Mouse (Mus musculus): ENCODE measurements around the gene L1td1.

The L1td1 gene

GRCm38 (mm10) chr4:98739753-98740152 lies 13.2 kb downstream of the L1td1 start:
- DNase-seq (ENCODE audit: low read depth in 1 of 2, low spot score in 2 of 2), result no peak

DNA sequence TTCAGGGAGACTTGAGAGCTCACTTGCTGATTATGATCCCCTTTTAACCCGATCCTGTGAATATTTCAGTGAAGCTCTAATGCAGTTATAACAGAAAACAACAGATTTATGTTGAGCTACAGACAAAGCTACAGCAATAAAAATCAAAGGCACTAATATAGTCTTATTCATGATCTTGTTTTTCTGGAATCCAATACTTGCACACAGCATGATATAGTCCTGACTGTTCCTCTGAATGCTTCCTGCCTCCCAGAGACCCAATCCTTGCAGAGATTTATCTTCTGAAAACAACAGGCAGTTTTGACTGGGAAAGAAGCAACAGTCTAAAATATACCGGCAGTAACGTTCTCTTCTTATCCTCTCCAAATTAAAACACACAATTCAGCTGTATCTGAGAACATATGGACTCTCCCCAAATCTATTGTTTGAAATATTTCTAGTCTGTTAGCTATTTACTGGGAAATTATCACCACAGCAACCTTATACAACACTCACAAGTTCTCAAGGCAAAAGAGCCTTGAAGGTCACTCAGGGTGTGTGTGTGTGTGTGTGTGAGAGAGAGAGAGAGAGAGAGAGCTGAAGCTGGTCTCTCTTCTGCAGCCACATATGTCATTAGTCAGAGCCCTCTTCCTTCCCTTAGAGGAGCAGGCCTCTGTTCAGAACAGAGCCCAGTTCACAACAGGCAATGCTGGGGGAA lies 16.8 kb downstream of the L1td1 start:
- DNase-seq (ENCODE audit: low read depth in 1 of 2, low spot score in 2 of 2), result no peak

DNA sequence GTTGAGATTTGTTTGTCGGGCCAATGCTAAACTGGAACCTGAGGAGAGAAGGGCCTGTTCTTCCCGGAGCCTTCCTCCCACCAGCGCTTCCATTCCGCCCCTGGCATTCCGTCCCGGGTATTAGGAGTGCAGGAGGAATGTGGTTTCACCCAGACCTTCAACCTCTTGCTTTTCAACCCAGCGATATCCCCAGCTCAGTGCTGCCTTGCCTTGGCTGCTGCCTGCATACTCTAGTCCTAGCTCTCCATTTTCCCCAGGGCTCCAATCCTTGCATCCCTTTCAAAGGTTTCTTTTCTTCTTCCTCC lies 17.3 kb downstream of the L1td1 start:
- no peak for DNase-seq (ENCODE audit: low read depth in 1 of 2, low spot score in 2 of 2)

- DNase-seq (ENCODE audit: low read depth in 1 of 2, low spot score in 2 of 2), result no peak
Measured at GRCm38 (mm10) chr4:98754456-98754855, 27.9 kb downstream of the L1td1 start.

DNA sequence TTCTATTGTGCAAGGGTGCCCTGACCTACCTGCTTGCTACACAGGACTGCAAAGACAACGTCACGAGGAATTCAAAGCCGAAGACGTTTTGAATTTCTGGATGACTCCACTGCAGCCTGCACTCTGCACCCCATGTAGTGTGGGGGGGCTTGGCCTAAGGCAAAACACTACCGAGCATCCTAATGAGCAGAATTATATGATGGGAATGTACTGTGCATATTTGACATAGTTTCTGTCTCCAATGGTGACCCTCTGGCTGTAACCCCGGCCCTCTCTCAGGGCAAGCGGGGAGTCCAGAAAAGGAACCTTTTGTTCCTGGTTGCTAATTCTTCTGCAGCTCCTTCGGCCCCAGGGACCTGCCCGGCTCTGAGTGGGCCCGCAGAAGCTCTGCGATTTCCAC lies 29.6 kb downstream of the L1td1 start:
- DNase-seq (ENCODE audit: low read depth in 1 of 2, low spot score in 2 of 2), result no peak

DNA sequence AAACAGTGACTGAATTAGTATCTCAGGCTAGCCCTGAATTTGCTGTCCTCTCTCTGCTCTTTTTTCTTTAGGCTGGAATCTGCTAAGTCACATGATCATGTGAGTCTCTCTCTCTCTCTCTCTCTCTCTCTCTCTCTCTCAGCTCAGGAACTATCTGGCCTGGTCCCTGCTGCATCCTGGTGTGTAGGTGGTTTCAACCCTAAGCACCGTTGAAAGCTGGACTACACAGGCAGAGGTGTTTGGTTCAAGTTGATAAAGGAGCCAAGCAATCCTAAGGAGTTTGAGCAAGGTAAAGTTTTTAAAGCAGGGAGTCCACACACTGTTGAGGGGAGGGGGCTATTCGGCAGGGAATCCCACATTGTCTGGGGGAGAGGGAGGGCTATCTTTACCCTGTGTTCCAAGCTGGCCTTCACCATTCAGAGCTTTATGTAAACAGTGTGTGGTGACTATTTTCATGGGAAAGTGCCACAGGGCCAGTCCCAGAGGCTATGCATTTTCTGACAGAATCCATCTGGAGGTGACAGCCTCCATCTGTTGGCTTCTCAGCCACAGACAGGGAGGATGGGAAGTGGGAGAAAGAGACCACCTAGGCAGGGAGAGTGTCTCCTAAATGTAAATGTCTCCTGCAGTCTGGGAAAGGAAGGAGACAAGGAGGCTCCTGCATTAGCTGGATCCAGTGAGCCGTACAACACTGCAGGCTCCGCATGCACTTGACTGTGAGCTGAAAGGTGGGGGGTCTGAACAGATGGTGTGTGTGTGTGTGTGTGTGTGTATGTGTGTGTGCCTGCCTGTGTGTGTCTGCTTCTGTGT lies 31.7 kb downstream of the L1td1 start:
- DNase-seq (ENCODE audit: low read depth in 1 of 2, low spot score in 2 of 2), result no peak

- DNase-seq (ENCODE audit: low read depth in 1 of 2, low spot score in 2 of 2), result no peak
Measured at GRCm38 (mm10) chr4:98758872-98759518, 32.5 kb downstream of the L1td1 start.

DNA sequence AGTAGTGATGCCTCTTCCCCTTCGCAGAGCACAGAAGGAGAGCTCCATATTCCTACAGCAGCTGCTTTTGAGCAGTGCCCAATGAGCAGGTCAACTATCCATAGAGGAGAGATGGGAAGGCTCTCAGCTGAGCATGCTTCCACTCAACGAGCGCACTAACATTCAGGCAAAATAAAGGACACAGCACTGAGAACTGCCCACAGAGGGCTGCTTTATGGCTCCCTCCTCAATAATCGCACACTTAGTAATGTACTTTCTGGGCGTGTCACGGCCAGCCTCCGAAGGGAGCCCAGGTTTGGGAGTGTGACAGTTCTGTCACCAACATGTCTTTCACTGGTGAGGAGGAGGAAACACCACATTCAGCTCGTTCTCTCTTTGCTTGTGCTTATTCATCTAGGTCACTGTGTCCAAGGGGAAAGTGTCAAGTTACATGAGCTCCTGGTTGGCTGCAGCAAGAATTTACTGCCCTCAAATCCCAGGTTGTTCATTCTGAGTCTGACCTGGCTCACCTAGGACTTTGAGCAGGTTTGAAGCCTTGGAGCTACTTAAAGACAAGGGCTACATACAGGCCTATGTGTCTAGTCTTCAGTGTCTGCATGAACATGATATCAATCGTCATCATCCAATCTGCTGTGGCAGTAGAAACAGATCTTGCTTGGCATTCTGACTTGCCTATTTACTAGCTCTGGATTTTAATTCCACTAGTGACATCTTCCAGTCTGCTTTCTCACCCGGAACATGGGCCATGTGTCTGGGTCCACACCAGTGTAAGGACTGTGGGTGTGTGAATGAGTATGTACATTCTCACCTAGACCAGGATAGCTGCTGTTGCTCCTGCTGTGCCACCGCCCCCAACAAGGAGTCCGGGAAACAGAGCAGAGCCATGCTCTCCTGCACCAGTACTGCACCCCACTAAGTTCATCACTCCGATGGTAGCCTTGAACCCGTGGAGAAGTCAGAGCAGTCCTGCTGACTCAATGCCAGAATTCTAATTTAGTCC lies 40.9 kb downstream of the L1td1 start:
- DNase-seq (ENCODE audit: low read depth in 1 of 2, low spot score in 2 of 2), result no peak

DNA sequence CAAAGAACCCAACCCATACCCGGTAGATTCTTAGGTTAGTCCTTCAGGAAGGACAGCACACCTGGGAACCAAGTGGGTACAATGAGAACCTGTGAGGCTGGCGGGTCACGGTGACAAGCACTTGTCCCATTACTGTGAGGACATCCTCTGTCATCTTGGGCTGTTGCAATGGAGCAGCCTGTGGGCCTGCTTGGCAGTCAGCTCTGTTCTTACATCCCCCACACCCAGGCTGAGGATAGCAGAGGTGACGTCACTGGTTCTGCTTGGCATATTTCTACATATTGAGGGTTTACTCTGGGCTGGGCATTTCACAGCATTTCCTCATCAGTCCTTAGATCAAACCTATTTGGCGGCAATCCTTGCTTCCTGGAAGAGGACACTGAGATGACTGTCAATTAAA lies 47.3 kb downstream of the L1td1 start:
- DNase-seq (ENCODE audit: low read depth in 1 of 2, low spot score in 2 of 2), result no peak

DNA sequence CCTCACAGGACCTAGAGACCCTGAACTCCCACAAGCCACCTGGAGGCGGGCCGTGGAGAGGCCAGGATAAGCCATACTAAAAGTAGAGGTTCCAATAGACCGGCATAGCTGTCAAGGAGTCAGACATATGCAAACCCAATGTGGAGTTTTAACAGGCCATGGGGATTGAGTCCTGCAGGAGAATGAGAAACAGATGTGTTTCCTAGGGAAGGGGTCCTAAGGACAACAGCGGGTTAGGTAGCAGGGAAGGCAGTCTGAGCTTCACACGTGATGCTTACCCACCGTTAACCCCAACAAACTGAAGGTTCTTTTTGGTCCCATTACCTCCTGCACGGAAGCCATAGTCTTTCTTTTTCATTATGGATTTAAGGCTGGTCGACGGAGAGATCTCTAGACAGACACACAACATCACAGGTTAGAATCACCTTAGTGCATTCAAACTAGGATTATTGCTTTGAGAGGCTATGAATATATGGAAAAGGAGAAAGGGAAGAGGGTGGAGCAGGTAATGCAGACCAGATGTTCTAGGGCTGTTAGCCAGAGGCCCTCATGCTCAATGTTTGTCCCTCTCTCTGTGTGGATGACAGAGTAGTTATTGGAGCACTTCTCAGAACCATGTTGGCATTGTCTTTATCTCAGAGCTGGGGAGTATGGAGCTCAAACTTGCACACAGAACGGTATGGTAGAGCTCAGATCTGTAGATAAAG lies 50.3 kb downstream of the L1td1 start:
- no peak for DNase-seq (ENCODE audit: low read depth in 1 of 2, low spot score in 2 of 2)

- no peak for DNase-seq (ENCODE audit: low read depth in 1 of 2, low spot score in 2 of 2)
Measured at GRCm38 (mm10) chr4:98777464-98777863, 50.9 kb downstream of the L1td1 start.

GRCm38 (mm10) chr4:98778219-98778618 lies 51.7 kb downstream of the L1td1 start:
- no peak for DNase-seq (ENCODE audit: low read depth in 1 of 2, low spot score in 2 of 2)

DNA sequence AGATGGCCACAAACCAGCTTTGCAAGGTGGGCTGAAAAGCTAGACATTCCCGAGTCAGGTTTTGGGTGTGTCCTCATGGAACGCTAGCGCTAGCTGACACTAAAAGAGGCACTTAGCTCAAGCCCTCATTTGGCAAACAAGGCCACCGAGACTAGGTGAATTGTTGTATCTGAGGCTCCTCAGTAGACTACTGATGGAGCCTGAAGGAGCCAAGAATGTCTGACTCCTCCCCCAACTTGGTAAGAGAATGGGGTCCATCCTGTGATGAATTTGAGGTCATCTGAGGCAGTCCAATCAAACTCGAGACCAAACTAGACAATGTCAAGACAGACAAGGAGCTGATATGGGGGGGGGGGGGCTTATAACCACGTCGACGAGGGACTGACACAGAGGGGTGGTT lies 59.3 kb downstream of the L1td1 start:
- no peak for DNase-seq (ENCODE audit: low read depth in 1 of 2, low spot score in 2 of 2)

- no peak for DNase-seq (ENCODE audit: low read depth in 1 of 2, low spot score in 2 of 2)
Measured at GRCm38 (mm10) chr4:98786281-98786680, 59.7 kb downstream of the L1td1 start.

Measured in monocyte, adult 2 months (primary cell).